Mouse (Mus musculus) brown adipose tissue, adult 24 weeks (tissue): ENCODE measurements around the gene Ly6g6f. TPM values are rescaled to one million over a fixed set of nuclear protein-coding genes. Genes with fewer than 3 reads are reported as not detected.

ENCODE experiments used
- H3K27ac ChIP-seq: fragments of 200-500 bp; replicated peaks from 2 replicates; pipeline ENCODE4 v1.5.1; 2012; ENCODE audit warnings: low read depth, mild to moderate bottlenecking, low read length
- H3K4me1 ChIP-seq: fragments of 200-500 bp; 2 replicates; pipeline ENCODE4 v1.6.1; 2012; ENCODE audit warnings: low read length, mixed read lengths; ENCODE audit not compliant: control insufficient read depth, insufficient read depth, insufficient read length
- H3K4me3 ChIP-seq: fragments of 200-500 bp; 2 replicates; pipeline ENCODE4 v1.5.1; 2012; ENCODE audit warnings: low read depth, mild to moderate bottlenecking, low read length, moderate library complexity; ENCODE audit not compliant: insufficient read depth
- polyA plus RNA-seq: library from polyadenylated mRNA; stranded (reverse); fragments of >200 nt; gene quantifications from 2 replicates; pipeline ENCODE4 v1.2.4, GENCODE M21; 2012; ENCODE audit not compliant: missing spikeins, insufficient read depth, insufficient read length

Gene Ly6g6f
- polyA plus RNA-seq, 1 experiment: not detected

DNA sequence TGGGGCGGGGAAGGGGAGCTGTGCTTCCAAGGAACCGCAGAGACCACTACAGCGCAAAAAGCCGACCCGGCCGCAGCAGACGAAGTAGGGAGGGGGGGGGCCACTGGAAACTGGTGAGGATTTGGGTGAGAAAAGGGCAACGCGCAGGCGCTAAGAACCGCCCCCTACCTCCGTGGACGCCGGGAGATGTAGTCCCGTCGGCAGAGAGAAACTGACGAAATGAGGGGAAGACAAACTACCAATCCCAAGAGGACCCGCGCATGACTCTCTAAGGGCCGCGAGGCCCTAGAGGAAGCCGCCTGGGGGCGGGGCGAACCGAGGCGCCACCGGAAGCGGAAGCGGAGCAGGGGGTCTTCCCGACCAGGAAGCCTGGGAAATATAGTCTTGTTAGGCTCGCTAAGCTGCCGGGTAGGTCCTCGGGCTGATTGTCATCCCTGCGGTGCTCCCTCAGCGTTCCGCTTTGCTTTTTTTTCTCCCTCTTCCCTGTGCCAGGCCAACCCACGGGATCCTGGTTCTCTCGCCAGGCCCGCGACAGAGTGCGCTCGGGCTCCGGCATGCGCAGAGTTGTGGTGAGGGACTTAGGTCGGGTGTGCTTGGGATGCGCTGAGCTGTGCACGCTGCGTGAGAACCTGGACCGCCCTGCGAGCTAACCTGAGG is 35.9 kb upstream of the Ly6g6f start, which contains the start of gene Gpank1:
Gene Gpank1 (plus strand): TSS at position 313 of the 657 bp plus-strand sequence.
- H3K4me1 ChIP-seq: peaks cover 2% of the 10 kb centered on the region; the same call in 1 of the 2 replicates
- H3K27ac ChIP-seq: peak within 1 kb of the TSS; percentile 67
- peak within 1 kb of the TSS; percentile 92 for H3K4me3 ChIP-seq

DNA sequence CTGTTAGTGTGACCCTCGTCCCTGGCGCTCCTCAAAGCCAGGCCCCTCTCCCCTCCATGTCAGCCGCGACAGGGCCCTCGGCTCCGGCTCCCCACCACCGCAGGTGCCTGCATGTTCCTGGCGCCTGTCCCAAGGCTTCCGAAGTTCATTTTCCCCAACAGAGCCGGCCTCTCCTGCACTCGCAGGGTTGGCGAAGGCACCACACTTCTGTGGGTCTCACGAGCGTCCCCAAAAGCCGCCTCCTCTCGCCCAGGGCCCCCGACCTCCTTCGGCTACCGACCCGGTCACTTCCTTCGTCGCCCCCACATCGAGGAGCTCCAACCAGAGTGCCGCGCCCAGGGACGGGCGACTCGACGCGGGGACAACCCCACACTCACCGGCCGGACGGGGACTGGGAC is 35.3 kb upstream of the Ly6g6f start:
- Histone ChIP-seq H3K27ac (peak overlapping the region; percentile 56), H3K4me3 (peak overlapping the region; percentile 92), H3K4me1 (peaks cover 2% of the 10 kb centered on the region; the same call in 1 of the 2 replicates)

GRCm38 (mm10) chr17:35115046-35116019 is 29.9 kb upstream of the Ly6g6f start, which contains the start of gene Ly6g5b:
TSS of gene Ly6g5b (minus strand) at chr17:35115428.
- Histone ChIP-seq H3K27ac (no peak within 1 kb of the TSS), H3K4me3 (no peak within 1 kb of the TSS), H3K4me1 (peaks cover 2% of the 10 kb centered on the region; the same call in 1 of the 2 replicates)

- H3K4me3 ChIP-seq: no peak overlapping the region
- H3K27ac ChIP-seq: no peak overlapping the region
- no peaks in the 10 kb centered on the region for H3K4me1 ChIP-seq
Observed at GRCm38 (mm10) chr17:35111774-35112173, 26.4 kb upstream of the Ly6g6f start.

- H3K27ac ChIP-seq: no peak within 1 kb of the TSS
- H3K4me1 ChIP-seq: no peaks in the 10 kb centered on the region
- no peak within 1 kb of the TSS for H3K4me3 ChIP-seq
Observed at GRCm38 (mm10) chr17:35108097-35108496, 22.7 kb upstream of the Ly6g6f start, which contains the start of gene Ly6g5c. TSS of gene Ly6g5c (plus strand) at chr17:35108279.

- no peaks in the 10 kb centered on the region for H3K4me1 ChIP-seq
- no peak overlapping the region for H3K27ac ChIP-seq
- H3K4me3 ChIP-seq: no peak overlapping the region
Observed at GRCm38 (mm10) chr17:35106522-35106921, 21.1 kb upstream of the Ly6g6f start.

DNA sequence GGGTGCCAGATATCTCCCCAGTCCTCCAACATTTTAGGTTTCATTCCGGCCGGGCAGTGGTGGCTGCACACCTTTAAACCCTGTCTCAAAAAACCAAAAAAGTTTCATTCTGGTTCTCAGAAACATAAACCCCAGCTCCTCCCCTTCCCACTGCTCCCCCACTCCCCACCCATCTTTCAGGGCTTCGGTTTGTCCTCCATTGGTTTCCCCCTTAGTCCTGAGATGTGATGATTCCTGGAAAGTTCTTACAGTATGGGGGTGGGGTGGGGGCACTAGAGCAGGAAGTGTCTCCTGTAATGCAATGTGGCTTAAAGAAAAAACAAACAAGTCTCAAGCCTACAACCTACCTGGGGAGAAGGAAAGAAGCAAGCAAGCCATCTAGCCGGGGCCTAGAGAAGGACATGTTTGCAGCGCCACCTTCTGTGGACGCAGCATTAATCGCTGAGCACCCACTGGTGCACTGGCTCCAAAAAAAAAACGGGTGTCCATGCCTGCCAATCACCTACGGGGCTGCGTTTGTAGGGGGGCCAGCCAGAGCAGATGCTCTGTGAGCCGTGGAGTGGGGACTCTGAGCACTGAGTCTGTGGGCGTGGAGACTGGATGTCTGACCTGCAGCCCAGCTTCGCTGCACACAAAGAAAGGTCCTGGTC is 20.5 kb upstream of the Ly6g6f start:
- Histone ChIP-seq H3K4me3 (no peak overlapping the region), H3K4me1 (no peaks in the 10 kb centered on the region), H3K27ac (no peak overlapping the region)

DNA sequence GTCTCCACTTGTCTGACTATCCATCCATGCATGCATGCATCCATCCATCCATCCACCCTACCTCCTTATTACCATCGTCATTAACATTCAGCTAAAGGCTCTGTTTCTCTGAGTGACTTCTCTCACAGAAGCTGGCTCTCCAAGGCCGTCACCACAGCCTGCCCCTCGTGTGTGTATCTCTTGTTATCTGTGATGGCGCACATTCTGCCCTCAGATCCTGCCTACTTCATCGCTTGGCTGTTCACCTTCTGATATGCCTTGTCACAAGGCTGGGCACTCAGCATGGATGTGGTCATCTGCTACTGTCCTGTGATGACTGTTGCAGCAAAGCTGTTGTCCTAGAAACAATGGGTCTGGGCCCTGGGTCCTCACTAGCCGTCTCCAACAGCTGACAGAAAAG is 19.3 kb upstream of the Ly6g6f start:
- Histone ChIP-seq H3K4me3 (no peak overlapping the region), H3K4me1 (no peaks in the 10 kb centered on the region), H3K27ac (no peak overlapping the region)

DNA sequence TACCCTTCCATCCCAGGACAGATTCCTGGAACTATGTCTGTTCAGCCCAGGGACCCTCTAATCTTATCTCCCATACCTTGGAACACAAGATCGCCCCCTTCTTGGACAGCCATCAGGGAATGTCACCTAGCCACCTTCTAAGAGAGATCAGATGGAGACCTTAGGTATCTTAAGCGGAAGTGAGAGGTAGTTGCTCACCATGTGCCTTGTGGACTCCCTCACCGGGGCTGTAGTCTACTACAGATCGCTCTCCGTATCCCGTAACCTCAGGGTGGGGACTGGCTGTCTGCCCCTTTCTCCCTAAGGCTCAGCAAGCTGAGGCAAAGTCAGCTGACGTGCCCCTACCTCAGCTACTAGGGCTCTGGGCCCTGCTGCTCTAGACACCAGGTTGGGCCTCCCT is 18.7 kb upstream of the Ly6g6f start:
- Histone ChIP-seq H3K27ac (no peak overlapping the region), H3K4me1 (no peaks in the 10 kb centered on the region), H3K4me3 (no peak overlapping the region)

DNA sequence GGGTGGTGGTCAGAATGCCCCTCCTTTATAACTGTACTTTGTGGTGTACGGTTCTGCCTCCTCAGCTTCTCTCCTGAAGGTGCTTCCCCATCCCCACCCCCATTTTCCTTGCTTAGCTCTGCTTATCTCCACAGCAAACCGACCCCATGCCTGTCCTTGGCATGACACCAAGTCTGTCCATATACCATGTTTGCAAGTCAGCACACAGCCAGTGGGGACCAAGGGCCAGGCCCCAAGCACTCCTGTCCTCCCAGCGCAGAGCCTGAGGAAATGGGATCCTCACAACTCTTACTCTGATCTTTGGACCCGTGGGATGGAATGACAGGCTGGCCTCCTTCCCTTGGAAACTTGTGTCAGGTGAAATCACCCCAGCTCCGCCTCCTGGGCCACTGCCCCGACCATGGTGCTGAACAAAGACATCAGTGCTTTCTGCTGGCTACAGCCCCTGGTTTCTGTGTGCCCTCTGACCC is 17.8 kb upstream of the Ly6g6f start:
- Histone ChIP-seq H3K27ac (no peak overlapping the region), H3K4me1 (no peaks in the 10 kb centered on the region)

DNA sequence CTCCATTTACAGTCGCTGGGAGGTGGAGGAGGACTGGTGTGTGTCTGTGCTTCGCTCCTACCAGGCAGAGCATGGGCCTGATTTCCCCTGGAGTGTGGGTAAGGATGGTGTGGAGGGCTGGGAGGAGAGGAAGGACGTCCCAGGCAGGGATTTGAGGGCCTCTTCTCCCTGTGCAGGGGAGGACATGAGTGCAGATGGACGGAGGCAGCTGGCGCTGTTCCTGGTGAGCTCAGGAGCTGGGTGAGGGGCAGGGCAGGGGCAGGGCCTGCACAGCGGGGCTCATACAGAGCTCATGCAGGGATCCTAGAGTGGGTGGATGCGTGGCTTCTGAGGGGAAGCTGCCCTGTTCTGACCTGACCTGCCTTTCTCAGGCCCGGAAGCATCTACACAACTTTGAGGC is 16.9 kb upstream of the Ly6g6f start:
- Histone ChIP-seq H3K4me3 (no peak overlapping the region), H3K4me1 (no peaks in the 10 kb centered on the region), H3K27ac (no peak overlapping the region)

More for the DNA sequence above, 17.8 kb upstream of the Ly6g6f start:
- H3K4me3 ChIP-seq: no peak overlapping the region

DNA sequence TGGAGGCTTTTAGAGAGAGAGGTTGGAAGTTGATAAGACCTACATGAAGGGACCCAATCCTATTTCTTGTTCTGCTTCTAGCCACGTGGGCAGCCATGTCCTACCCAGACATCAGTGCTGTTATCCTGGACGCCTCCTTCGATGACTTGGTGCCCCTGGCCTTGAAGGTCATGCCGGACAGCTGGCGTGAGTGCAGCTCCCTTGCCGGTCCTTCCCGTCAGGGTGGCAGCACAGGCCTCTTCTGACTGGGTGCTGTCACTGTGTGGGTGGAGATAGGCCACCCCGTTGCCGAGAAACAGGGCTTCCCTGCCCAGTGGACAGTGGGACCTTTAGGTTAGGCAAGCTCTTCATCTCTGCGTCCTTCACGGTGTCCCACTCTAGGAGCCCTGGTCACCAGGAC is 15.8 kb upstream of the Ly6g6f start:
- no peaks in the 10 kb centered on the region for H3K4me1 ChIP-seq
- no peak overlapping the region for H3K27ac ChIP-seq
- no peak overlapping the region for H3K4me3 ChIP-seq

DNA sequence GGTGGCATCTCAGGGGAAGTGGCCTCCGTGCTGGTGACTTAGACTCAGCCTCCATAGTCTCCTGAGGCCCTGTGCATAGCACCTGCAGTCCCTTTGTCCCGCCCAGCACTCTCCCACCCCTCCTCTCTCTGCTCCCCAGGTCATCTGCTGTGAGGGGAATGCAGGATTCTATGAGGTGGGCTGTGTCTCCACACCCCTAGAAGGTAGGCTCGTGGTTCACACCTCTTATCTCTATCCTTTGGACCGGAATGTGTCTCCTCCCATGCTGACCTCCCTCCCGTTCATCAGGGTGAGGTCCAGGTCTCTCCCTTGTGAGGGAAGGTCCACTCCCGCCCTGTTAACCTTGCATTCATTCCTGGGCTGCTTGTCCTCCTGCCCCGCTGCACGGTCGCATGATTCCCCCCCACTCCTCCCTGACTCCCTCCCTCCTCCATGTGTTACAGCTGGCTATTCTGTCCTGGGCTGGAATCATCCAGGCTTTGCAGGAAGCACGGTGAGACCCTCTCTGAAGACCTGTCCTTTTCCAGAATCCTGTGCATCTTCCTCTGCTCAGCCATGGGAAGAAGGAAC is 14.9 kb upstream of the Ly6g6f start:
- no peaks in the 10 kb centered on the region for H3K4me1 ChIP-seq
- H3K4me3 ChIP-seq: no peak overlapping the region

DNA sequence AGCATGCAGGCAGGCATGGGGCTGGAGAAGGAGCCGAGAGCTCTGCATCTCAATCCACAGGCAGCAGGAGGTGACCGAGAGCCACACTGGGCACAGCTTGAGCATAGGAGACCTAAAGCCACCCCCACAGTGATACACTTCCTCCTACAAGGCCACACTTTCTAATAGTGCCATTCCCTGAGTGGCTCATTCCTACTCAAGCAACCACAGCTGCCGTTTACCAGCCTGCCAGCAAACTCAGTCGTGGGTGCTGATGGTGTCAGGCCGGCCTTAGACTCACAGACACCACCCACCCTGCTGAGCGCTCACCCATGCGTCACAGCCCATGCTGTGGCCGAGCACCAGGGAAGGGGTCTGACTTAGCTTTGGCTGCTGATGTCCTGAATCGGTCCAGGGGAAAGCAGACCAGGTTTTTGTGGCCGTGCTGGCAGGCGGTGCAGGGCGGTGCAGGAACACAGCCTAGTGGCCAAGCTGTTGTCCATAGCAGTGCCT is 11.8 kb upstream of the Ly6g6f start:
- Histone ChIP-seq H3K27ac (no peak overlapping the region), H3K4me3 (no peak overlapping the region), H3K4me1 (no peaks in the 10 kb centered on the region)

More for the DNA sequence above, 14.9 kb upstream of the Ly6g6f start:
- H3K27ac ChIP-seq: no peak overlapping the region
